Mouse (Mus musculus): ENCODE data around the gene Gm11937. TPM values are rescaled to one million over a fixed set of nuclear protein-coding genes. Genes with fewer than 3 reads are reported as not detected.

Gene Gm11937
- total RNA-seq, 2 experiments from 2014 or later, result not detected

DNA sequence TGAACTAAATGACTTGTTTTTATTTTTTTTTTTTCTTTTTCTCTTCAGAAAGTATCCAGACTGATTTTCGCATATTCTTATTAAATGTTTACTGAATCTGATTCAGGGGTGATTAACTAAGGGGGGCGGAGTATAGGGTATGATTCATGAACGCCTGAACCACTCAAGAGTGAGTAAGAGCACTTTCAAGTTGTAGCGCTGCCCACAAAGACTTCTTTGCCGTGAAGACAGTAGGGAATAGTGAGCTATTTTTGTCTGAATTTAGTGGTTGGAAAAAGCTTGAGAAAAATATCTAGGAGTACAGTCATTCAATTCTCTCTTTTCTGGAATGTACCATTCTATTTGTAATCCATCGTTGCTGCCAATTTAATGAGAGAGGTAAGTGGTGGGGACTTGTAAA lies 28.4 kb downstream of the Gm11937 start:
- no peak for DNase-seq (ENCODE audit: low spot score in 2 of 2)

DNA sequence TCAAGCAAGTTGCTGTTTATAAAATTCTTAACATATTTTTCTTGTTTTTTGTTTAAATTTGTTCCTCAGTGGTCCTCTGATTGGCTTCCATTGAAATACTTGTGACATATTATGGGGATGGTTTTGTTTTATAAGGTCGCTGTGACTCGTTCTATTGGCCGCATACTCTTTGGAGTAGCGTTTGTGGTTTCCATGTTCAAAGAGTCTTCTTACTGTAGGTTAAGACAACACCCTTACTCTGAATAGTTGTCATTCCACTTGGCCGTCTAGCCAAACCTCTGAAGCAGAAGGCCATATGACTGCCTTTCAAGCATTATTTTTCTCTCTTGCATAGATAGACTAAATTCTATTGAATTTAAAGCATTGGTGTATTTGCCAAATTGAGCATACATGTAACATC lies 28.9 kb downstream of the Gm11937 start:
- no peak for DNase-seq (ENCODE audit: low spot score in 2 of 2)

DNA sequence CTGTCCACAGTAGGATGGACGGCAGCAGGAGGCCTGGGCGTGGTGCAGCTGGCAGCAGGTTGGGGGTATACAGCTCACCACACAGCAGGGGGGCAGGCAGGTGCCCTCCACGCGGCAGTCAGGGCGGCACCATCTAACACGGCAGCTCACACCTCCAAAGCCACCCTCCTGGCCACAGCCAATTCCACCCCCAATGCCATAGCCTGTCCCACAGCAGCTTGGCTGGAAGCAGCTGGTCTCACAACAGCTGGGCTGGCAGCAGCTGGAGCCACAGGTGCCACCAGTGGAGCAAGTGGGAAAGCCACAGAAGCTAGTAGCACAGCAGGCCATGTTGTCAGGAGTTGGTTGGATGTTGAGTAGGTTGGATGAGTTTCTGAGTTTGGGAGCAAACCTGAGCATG lies 29.4 kb downstream of the Gm11937 start, which contains the start of gene Krtap1-5:
TSS of gene Krtap1-5 (minus strand) at position 381 of the 400 bp plus-strand sequence.
- DNase-seq (ENCODE audit: low spot score in 2 of 2), result no peak

DNA sequence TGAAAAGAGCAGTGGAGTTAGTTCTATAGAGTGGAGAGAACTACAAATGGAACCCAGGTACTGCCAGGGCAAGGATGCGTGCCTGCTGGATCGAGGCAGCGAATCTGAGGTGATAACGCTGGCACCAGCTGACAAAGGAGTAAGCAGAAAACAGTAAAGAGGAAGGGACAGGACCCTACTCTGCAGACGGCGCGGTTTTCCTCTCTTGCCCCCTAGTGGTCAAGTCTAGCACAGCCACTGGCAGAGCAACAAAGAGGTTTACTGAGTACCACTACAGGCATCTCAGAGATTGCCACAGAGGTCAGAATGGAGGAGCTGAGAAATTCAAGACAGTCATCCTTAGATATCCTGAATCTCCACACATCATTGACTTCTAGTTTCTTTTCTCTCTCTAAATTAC lies 35.9 kb downstream of the Gm11937 start:
- peak; percentile 60 to 65 for DNase-seq (ENCODE audit: low spot score in 2 of 2)

DNA sequence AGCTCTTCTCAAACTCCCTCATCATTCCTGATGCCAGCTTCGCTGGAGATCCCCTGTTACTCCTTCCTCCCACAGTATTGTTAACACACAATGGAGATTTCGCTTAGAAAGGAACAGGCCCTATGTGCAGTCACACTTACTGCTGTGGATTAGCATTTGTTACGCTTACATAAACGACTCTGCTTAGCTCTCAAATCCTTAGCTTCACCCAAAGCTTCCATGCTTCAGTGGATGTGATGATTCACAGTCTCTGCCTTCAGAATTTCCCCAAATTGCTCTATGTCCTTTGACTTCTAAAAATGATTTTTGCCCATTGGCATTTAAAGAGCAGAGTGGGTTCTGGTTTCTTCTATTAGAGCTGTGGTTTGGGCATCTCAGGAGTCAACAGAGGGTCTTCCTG lies 36.8 kb downstream of the Gm11937 start:
- DNase-seq (ENCODE audit: low spot score in 2 of 2), result no peak

DNA sequence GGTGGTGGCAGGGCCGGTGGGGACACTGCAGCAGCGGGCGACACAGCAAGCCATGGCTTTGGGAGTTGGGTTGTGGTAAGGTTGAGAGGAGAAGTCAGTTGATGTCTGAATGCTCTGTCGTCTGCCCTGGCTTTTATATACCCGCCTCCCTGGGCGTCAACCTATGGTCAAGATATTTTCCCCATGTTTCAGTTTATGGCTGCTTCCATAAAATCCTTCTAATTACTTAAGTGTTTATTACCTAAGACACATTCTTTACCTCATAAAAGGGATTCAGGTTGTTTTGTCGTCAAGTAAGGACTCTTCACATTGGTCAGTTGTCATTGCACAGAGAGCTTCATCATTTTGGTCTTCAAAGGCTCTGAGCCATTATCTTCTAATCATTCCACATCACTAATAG lies 43.5 kb downstream of the Gm11937 start, which contains the start of gene Krtap3-1:
TSS of gene Krtap3-1 (minus strand) at position 101 of the 400 bp plus-strand sequence.
- no peak for DNase-seq (ENCODE audit: low spot score in 2 of 2)

DNA sequence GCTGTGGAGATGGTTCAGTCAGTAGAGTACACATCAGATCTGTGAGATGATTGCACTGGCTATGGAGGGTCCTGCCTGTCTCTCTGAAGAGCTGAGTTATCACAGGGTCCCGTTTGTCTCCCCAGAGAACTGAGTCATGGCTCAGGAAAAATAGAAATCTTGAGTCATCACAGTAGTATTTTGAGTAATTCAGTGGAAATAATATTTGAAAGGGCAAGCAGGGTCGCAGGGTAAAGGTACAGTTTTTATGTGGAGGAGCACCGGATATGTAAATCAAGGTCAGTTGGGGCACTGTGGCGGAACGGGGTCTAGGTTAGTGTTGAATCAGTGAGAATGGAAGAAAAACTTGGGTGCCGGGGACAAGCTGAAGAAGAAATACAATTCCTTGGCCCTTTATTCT lies 47.4 kb downstream of the Gm11937 start:
- DNase-seq (ENCODE audit: low spot score in 2 of 2), result no peak

Other genes starting within 250 kb of the Gm11937 start
- gene Krt28, start 235.3 kb downstream of the Gm11937 start, total RNA-seq (2021), result under 1 TPM; 0.32 to 0.45 TPM
- 10 to 100 TPM; 13.0 to 14.4 TPM for gene Krt10, start 220.8 kb downstream of the Gm11937 start, total RNA-seq (2021)
- gene Krt12, start 187.9 kb downstream of the Gm11937 start, total RNA-seq (2021), result 1 to 10 TPM; 1.1 to 1.5 TPM
- gene Krt20, start 172.0 kb downstream of the Gm11937 start, total RNA-seq (2021), result not detected
- gene Krt23, start 117.1 kb downstream of the Gm11937 start, total RNA-seq (2021), result not detected
- gene Krt39, start 88.9 kb downstream of the Gm11937 start, total RNA-seq (2021), result not detected
- not detected for gene Krt40, start 67.0 kb downstream of the Gm11937 start, total RNA-seq (2021)
- not detected for gene Krtap3-3, start 59.3 kb downstream of the Gm11937 start, total RNA-seq (2021)
- gene Krtap3-2, start 53.3 kb downstream of the Gm11937 start, total RNA-seq (2021), result not detected
- gene Gm11939, start 50.7 kb downstream of the Gm11937 start, total RNA-seq (2021), result not detected
- not detected for gene Krtap3-1, start 43.6 kb downstream of the Gm11937 start, total RNA-seq (2021)
- not detected for gene Krtap1-5, start 29.2 kb downstream of the Gm11937 start, total RNA-seq (2021)
- not detected for gene Krtap1-4, start 26.5 kb downstream of the Gm11937 start, total RNA-seq (2021)
- gene Krtap1-3, start 18.9 kb downstream of the Gm11937 start, total RNA-seq (2021), result not detected
- gene Krtap9-3, start 12.1 kb downstream of the Gm11937 start, total RNA-seq (2021), result not detected
- gene Gm11938, start 6.9 kb downstream of the Gm11937 start, total RNA-seq (2021), result not detected
- not detected for gene Krtap2-4, start 4.7 kb upstream of the Gm11937 start, total RNA-seq (2021)
- not detected for gene Gm11562, start 10.2 kb upstream of the Gm11937 start, total RNA-seq (2021)
- gene Krtap4-1, start 18.0 kb upstream of the Gm11937 start, total RNA-seq (2021), result not detected
- not detected for gene Krtap4-2, start 24.9 kb upstream of the Gm11937 start, total RNA-seq (2021)
- gene Krtap4-7, start 33.9 kb upstream of the Gm11937 start, total RNA-seq (2021), result not detected
- gene Gm11555, start 40.0 kb upstream of the Gm11937 start, total RNA-seq (2021), result not detected
- not detected for gene Gm11563, start 48.8 kb upstream of the Gm11937 start, total RNA-seq (2021)
- not detected for gene Krtap4-6, start 55.8 kb upstream of the Gm11937 start, total RNA-seq (2021)
- not detected for gene Gm14190, start 80.6 kb upstream of the Gm11937 start, total RNA-seq (2021)
- not detected for gene Gm14180, start 124.1 kb upstream of the Gm11937 start, total RNA-seq (2021)
- gene Gm11595, start 162.7 kb upstream of the Gm11937 start, total RNA-seq (2021), result not detected
- gene Krtap4-8, start 170.5 kb upstream of the Gm11937 start, total RNA-seq (2021), result not detected
- gene Krtap4-9, start 175.0 kb upstream of the Gm11937 start, total RNA-seq (2021), result not detected
- gene Gm11596, start 183.3 kb upstream of the Gm11937 start, total RNA-seq (2021), result not detected
- not detected for gene Gm11569, start 188.7 kb upstream of the Gm11937 start, total RNA-seq (2021)
- gene Gm11554, start 194.3 kb upstream of the Gm11937 start, total RNA-seq (2021), result not detected
- gene Krtap4-13, start 199.7 kb upstream of the Gm11937 start, total RNA-seq (2021), result not detected
- not detected for gene Gm11564, start 205.5 kb upstream of the Gm11937 start, total RNA-seq (2021)
- not detected for gene 2300003K06Rik, start 227.9 kb upstream of the Gm11937 start, total RNA-seq (2021)
- gene Krtap4-16, start 241.4 kb upstream of the Gm11937 start, total RNA-seq (2021), result not detected
- not detected for gene Gm11568, start 247.7 kb upstream of the Gm11937 start, total RNA-seq (2021)